Mouse (Mus musculus): ENCODE measurements at regions not wholly inside any gene's neighbourhood (a gene's known extent, or its start where the extent isn't known, plus 50 kb on each side); places are given as distances from the start of the nearest gene placed in this dataset.

DNA sequence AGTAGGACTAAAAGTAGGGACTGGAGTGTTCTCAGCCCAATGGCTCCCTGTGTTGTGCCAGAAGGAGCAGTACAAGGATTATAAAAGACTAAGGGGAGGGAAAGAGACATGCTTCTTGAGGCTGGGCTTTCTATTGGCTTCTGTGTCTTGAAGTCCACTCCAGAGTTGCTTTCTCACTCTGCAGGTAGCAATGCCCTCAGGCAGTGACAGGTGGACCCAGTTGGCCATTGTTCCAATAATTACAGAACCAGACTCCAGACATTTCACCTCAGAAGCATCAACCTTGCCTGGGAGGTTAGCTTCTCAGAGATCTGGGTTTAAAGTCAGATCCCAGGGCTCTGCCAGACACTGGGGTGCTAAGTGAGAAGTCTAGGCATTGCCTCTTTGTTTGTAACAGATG, 136.3 kb upstream of the Tll1 start:
- H3K4me1 ChIP-seq (ENCODE audit: insufficient read depth): no peaks in the 10 kb centered on the region
- TF ChIP-seq CTCF (IDR thresholded peaks at IDR 0.05; ENCODE audit: low read depth): no peak
- no peak overlapping the region for H3K4me3 ChIP-seq (ENCODE audit: low read depth, low read length)
- H3K36me3 ChIP-seq (ENCODE audit: insufficient read depth): no peaks in the 10 kb centered on the region
- H3K27me3 ChIP-seq (ENCODE audit: insufficient read depth, low read length): no peaks in the 10 kb centered on the region
- no peak for DNase-seq
- H3K9me3 ChIP-seq (ENCODE audit: low read depth, low read length): no peaks in the 10 kb centered on the region
- no peak overlapping the region for H3K27ac ChIP-seq (ENCODE audit: low read depth)
- H3K4me2 ChIP-seq: no peak overlapping the region
- no peak overlapping the region for H3K9ac ChIP-seq
- ATAC-seq (ENCODE audit: insufficient read depth): no peak

- no peak for TF ChIP-seq CTCF (IDR thresholded peaks at IDR 0.05; ENCODE audit: low read depth)
- no peaks in the 10 kb centered on the region for H3K27me3 ChIP-seq (ENCODE audit: insufficient read depth, low read length)
- H3K9ac ChIP-seq: no peak overlapping the region
- H3K36me3 ChIP-seq (ENCODE audit: insufficient read depth): no peaks in the 10 kb centered on the region
- H3K4me3 ChIP-seq (ENCODE audit: low read depth, low read length): no peak overlapping the region
- ATAC-seq (ENCODE audit: insufficient read depth) (no peak), DNase-seq (no peak)
- H3K4me1 ChIP-seq (ENCODE audit: insufficient read depth): no peaks in the 10 kb centered on the region
- no peaks in the 10 kb centered on the region for H3K9me3 ChIP-seq (ENCODE audit: low read depth, low read length)
- H3K27ac ChIP-seq (ENCODE audit: low read depth): no peak overlapping the region
- no peak overlapping the region for H3K4me2 ChIP-seq
- WGBS: 61% methylated on average over 7 of the region's 7 CpGs
These were observed 131.3 kb upstream of the Tll1 start for GRCm38 (mm10) chr8:64337356-64337755.

DNA sequence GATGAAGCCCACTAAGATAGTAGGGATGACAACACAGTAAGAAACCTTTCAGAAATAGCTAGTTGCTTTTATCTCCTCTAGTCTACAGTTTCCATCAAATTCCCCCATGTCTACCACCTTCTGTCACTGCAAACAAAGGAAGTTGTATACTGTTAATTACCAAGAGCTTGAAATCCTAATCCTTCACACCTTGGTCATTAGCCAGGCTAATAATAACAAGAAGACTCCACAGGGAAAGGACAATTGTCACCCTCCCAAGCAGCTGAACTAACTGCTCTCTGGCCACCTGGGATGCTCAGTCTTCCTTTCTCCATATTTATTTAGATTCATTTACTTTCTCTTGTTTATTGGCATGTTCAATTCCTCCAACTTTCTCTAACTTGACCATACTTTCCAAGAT, 130.5 kb upstream of the Tll1 start:
- DNase-seq (no peak), ATAC-seq (ENCODE audit: insufficient read depth) (no peak)
- Histone ChIP-seq H3K27me3 (ENCODE audit: insufficient read depth, low read length) (no peaks in the 10 kb centered on the region), H3K27ac (ENCODE audit: low read depth) (no peak overlapping the region), H3K9me3 (ENCODE audit: low read depth, low read length) (no peaks in the 10 kb centered on the region), H3K4me2 (no peak overlapping the region), H3K36me3 (ENCODE audit: insufficient read depth) (no peaks in the 10 kb centered on the region), H3K4me3 (ENCODE audit: low read depth, low read length) (no peak overlapping the region), H3K9ac (no peak overlapping the region), H3K4me1 (ENCODE audit: insufficient read depth) (no peaks in the 10 kb centered on the region)
- TF ChIP-seq CTCF (IDR thresholded peaks at IDR 0.05; ENCODE audit: low read depth): no peak

GRCm38 (mm10) chr8:64335495-64335894, 129.4 kb upstream of the Tll1 start:
- H3K36me3 ChIP-seq (ENCODE audit: insufficient read depth): no peaks in the 10 kb centered on the region
- WGBS: 20% methylated on average over 5 of the region's 5 CpGs
- H3K27me3 ChIP-seq (ENCODE audit: insufficient read depth, low read length): no peaks in the 10 kb centered on the region
- H3K4me2 ChIP-seq: no peak overlapping the region
- H3K9ac ChIP-seq: no peak overlapping the region
- no peak for DNase-seq
- H3K9me3 ChIP-seq (ENCODE audit: low read depth, low read length): no peaks in the 10 kb centered on the region
- no peak overlapping the region for H3K4me3 ChIP-seq (ENCODE audit: low read depth, low read length)
- ATAC-seq (ENCODE audit: insufficient read depth): no peak
- no peak overlapping the region for H3K27ac ChIP-seq (ENCODE audit: low read depth)
- H3K4me1 ChIP-seq (ENCODE audit: insufficient read depth): no peaks in the 10 kb centered on the region
- TF ChIP-seq CTCF (IDR thresholded peaks at IDR 0.05; ENCODE audit: low read depth): no peak

- ATAC-seq (ENCODE audit: insufficient read depth): no peak
These were observed 117.9 kb upstream of the Tll1 start for GRCm38 (mm10) chr8:64323985-64324384.

GRCm38 (mm10) chr8:64320343-64320742, 114.3 kb upstream of the Tll1 start:
- no peak overlapping the region for H3K4me3 ChIP-seq (ENCODE audit: low read depth, low read length)
- H3K9me3 ChIP-seq (ENCODE audit: low read depth, low read length): no peaks in the 10 kb centered on the region
- H3K4me1 ChIP-seq (ENCODE audit: insufficient read depth): 0 out of 2 replicates have a peak, but pooled peaks cover 5% of the 10 kb centered on the region
- 75% methylated on average over 4 of the region's 4 CpGs for WGBS
- DNase-seq: no peak
- no peak for ATAC-seq (ENCODE audit: insufficient read depth)
- TF ChIP-seq CTCF (IDR thresholded peaks at IDR 0.05; ENCODE audit: low read depth): no peak
- H3K27me3 ChIP-seq (ENCODE audit: insufficient read depth, low read length): no peaks in the 10 kb centered on the region
- no peaks in the 10 kb centered on the region for H3K36me3 ChIP-seq (ENCODE audit: insufficient read depth)
- H3K9ac ChIP-seq: no peak overlapping the region
- H3K27ac ChIP-seq (ENCODE audit: low read depth): no peak overlapping the region
- no peak overlapping the region for H3K4me2 ChIP-seq

More at GRCm38 (mm10) chr8:64323985-64324384, 117.9 kb upstream of the Tll1 start:
- WGBS: 88% methylated on average over 2 of the region's 2 CpGs
- Histone ChIP-seq H3K27me3 (ENCODE audit: insufficient read depth, low read length) (no peaks in the 10 kb centered on the region), H3K9me3 (ENCODE audit: low read depth, low read length) (no peaks in the 10 kb centered on the region), H3K4me2 (no peak overlapping the region), H3K9ac (no peak overlapping the region), H3K36me3 (ENCODE audit: insufficient read depth) (no peaks in the 10 kb centered on the region), H3K27ac (ENCODE audit: low read depth) (no peak overlapping the region), H3K4me3 (ENCODE audit: low read depth, low read length) (no peak overlapping the region), H3K4me1 (ENCODE audit: insufficient read depth) (no peaks in the 10 kb centered on the region)
- DNase-seq: no peak
- TF ChIP-seq CTCF (IDR thresholded peaks at IDR 0.05; ENCODE audit: low read depth): no peak

DNA sequence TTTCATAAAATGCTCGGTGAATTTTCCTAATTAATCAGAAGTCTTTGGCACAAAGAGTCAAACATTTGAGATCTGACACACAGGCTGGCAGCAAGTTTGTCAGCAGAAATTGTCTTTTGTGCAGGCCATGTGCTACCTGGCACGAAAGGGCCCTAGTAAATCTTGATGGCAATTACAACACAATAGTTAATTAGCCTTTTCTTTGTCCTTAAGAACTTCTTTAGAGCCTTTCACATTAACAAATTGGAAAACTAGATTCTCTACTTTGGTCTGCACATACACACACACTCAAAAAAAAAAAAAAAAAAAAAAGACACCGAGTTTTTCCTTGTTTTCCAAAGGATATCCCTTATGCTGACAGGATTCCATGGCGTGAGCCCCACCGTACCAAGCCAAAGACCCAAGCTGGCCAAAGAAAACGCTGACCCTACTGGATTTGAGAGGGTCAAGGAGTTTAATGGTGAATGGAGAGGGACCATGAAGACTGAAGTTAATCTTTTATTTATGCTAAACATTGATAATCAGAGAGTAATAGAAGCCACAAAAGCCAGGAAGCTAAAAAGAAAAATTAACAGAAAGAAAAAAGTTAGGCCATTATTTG, 113.2 kb upstream of the Tll1 start:
- no peak overlapping the region for H3K4me3 ChIP-seq (ENCODE audit: low read depth, low read length)
- H3K36me3 ChIP-seq (ENCODE audit: insufficient read depth): no peaks in the 10 kb centered on the region
- no peaks in the 10 kb centered on the region for H3K9me3 ChIP-seq (ENCODE audit: low read depth, low read length)
- no peak for TF ChIP-seq CTCF (IDR thresholded peaks at IDR 0.05; ENCODE audit: low read depth)
- no peak overlapping the region for H3K9ac ChIP-seq
- no peaks in the 10 kb centered on the region for H3K27me3 ChIP-seq (ENCODE audit: insufficient read depth, low read length)
- H3K27ac ChIP-seq (ENCODE audit: low read depth): no peak overlapping the region
- no peak for DNase-seq
- 0 out of 2 replicates have a peak, but pooled peaks cover 5% of the 10 kb centered on the region for H3K4me1 ChIP-seq (ENCODE audit: insufficient read depth)
- 71% methylated on average over 6 of the region's 6 CpGs for whole genome bisulfite sequencing
- no peak overlapping the region for H3K4me2 ChIP-seq
- ATAC-seq (ENCODE audit: insufficient read depth): no peak

All from lung, embryonic 14.5 days (tissue).